Mouse (Mus musculus): ENCODE results near the gene 4930404N11Rik. TPM values are rescaled to one million over a fixed set of nuclear protein-coding genes. Genes with fewer than 3 reads are reported as not detected.
A peak's percentile ranks its signal among the peaks of the same experiment; 100 is the strongest.

Gene 4930404N11Rik
- polyA plus RNA-seq, 1 experiment from 2014 or later = 1.4 TPM

DNA sequence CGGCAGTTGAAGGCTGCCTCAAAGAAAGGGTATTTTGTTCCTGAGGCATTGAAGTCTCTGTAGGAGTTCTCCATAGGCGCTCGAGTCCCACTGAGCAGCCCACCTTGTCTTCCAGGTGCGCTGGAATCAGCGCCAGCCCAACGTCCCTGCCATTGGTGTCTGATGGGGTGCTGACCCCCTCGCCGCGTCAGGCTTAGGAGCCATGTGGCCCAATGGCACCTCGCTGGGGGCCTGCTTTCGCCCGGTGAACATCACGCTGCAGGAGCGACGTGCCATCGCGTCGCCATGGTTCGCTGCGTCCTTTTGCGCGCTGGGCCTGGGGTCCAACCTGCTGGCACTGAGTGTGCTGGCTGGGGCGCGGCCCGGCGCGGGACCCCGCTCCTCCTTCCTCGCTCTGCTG is 33.3 kb downstream of the 4930404N11Rik start:
- Histone ChIP-seq H3K4me1 (peaks cover 64% of the 10 kb centered on the region), H3K27ac (no peak overlapping the region), H3K4me3 (no peak overlapping the region)

DNA sequence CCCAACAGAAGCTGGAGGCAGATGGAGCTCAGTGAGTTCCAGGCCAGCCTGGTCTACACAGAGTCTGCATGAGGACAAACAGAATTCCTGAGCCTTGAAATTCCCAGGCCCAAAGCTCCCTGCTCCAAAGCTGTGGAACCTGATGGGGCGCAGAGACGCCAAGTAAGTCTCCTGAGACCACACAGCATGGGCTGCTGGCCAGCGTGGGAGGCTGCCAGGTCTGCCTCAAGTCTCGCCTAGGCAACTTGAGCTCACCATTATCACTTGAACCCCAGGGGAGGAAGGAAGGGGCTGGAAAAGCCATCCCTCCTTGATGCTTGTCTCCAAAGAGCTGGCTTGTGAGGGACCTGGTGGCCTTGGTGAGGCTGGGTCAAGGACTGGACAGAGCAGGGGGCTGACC is 35.6 kb downstream of the 4930404N11Rik start:
- H3K4me1 ChIP-seq = peaks cover 69% of the 10 kb centered on the region

More for the DNA sequence above, 33.3 kb downstream of the 4930404N11Rik start:
- Histone ChIP-seq H3K27me3 (replicated peaks) (peaks cover 63% of the 10 kb centered on the region), H3K4me2 (peak overlapping the region; percentile 21), H3K36me3 (peaks cover 6% of the 10 kb centered on the region), H3K9me3 (replicated peaks) (no peaks in the 10 kb centered on the region), H3K9ac (no peak overlapping the region)
- ATAC-seq = no peak
- WGBS (ENCODE audit: insufficient replicate concordance) = 29% methylated on average over 29 of the region's 29 CpGs

DNA sequence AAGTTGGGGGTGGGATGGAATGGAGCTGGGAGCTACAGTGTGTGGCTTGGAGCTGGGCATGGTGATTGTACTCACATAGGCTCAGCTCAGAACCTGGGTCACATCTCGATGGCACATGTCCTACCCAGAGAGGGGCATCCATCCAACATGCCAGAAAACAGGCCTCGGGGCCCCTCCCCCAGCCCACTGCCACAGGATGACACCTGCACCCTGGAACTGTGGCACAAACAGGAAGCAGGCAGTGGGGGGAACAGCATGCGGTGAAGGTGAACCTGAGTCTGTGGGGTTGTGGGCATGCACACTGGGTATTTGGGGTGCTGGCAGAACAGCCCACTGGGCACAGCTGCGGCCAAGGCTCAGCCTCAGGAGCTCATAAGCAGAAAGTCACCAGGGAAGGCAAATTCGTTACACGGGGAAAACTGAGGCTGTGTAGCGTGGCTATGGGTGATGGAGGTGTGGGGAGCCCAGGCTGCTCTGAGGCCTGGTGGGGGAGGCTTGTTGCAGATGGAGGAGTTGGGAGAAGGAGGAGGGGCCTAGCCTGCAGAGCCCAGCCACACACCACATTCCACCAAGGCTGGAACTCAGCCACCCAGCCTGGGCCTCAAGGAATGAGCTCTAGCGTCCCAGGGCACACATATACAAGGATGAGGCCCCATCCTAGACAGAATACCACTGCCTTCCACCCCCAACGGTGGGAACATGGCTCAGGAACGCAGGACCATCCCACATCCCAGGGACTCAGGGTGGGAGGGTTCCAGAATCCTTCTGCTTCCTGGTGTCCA is 36.2 kb downstream of the 4930404N11Rik start:
- H3K36me3 ChIP-seq = peaks cover 35% of the 10 kb centered on the region
- 68% methylated on average over 10 of the region's 10 CpGs for WGBS (ENCODE audit: insufficient replicate concordance)
- no peak overlapping the region; the same call in 1 of the 2 replicates for H3K9ac ChIP-seq
- H3K4me1 ChIP-seq = peaks cover 64% of the 10 kb centered on the region
- H3K4me2 ChIP-seq = peak overlapping the region; percentile 35
- peaks cover 37% of the 10 kb centered on the region for H3K27me3 ChIP-seq (replicated peaks)
- ATAC-seq = no peak
- H3K27ac ChIP-seq = peak overlapping the region; percentile 68
- 0 out of 2 replicates have a peak overlapping the region, but pooled peaks have one; percentile 19 for H3K4me3 ChIP-seq
- no peaks in the 10 kb centered on the region for H3K9me3 ChIP-seq (replicated peaks)

More for the DNA sequence above, 35.6 kb downstream of the 4930404N11Rik start:
- Histone ChIP-seq H3K4me2 (peak overlapping the region; percentile 2; the same call in 1 of the 2 replicates), H3K27me3 (replicated peaks) (peaks cover 43% of the 10 kb centered on the region), H3K9ac (no peak overlapping the region), H3K36me3 (peaks cover 29% of the 10 kb centered on the region), H3K4me3 (no peak overlapping the region), H3K9me3 (replicated peaks) (no peaks in the 10 kb centered on the region), H3K27ac (peak overlapping the region; percentile 68)
- ATAC-seq = no peak
- WGBS (ENCODE audit: insufficient replicate concordance) = 55% methylated on average over 4 of the region's 4 CpGs

DNA sequence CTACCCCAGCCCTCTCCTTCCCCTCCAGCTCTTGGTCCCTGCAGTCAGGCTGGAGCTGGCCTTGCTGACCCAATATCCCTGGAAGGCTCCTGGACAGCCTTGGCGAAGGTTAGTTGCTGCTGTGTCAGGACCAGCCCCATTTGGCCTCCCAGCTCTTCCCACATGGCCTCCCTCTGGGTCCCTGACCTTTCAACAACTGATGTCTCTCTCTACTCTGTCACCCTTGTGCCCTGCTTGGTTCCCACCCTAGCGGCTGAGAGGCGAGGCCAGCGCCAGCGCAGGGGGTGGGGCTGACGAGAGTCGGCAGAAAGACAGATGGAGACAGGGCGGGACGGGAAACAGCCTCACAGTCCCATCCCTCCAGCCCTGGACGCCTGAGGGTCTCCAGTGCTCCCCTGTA is 37.2 kb downstream of the 4930404N11Rik start, which contains the start of gene Tbxa2r:
Gene Tbxa2r, plus strand, starts transcription at position 346 of the 400 bp plus-strand sequence.
- Histone ChIP-seq H3K9me3 (replicated peaks) (no peaks in the 10 kb centered on the region), H3K4me3 (peak within 1 kb of the TSS; percentile 19), H3K36me3 (peaks cover 44% of the 10 kb centered on the region), H3K4me2 (peak within 1 kb of the TSS; percentile 35), H3K9ac (peak within 1 kb of the TSS; percentile 23; the same call in 1 of the 2 replicates), H3K27ac (peak within 1 kb of the TSS; percentile 68), H3K27me3 (replicated peaks) (peaks cover 28% of the 10 kb centered on the region), H3K4me1 (peaks cover 64% of the 10 kb centered on the region)
- WGBS (ENCODE audit: insufficient replicate concordance) = 11% methylated on average over 10 of the region's 10 CpGs
- peak; percentile 45 for ATAC-seq

DNA sequence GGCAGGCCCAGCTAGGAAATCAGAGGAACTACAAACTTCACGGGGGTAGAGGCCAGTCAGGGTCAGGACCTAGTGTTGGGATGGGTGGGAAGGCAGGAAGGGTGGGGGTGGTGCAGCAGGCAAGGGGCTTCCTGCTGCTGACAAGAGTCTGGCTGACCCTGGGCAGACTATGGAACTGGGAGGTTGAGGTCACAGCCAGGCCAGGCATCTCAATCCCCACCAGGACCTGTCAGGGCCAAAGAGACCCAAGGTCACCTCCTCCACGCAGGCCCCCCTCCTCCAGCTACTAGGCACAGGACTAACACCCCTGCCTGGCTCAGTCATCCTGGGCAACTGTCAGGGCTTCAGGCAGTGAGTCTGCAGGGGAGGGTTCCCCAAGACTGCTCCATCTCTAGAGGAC is 37.7 kb downstream of the 4930404N11Rik start:
- Histone ChIP-seq H3K36me3 (peaks cover 45% of the 10 kb centered on the region), H3K27me3 (replicated peaks) (peaks cover 24% of the 10 kb centered on the region), H3K4me2 (peak overlapping the region; percentile 35), H3K9me3 (replicated peaks) (no peaks in the 10 kb centered on the region), H3K4me3 (no peak overlapping the region), H3K27ac (peak overlapping the region; percentile 68), H3K4me1 (peaks cover 68% of the 10 kb centered on the region), H3K9ac (peak overlapping the region; percentile 23; the same call in 1 of the 2 replicates)
- ATAC-seq = peak; percentile 33
- WGBS (ENCODE audit: insufficient replicate concordance) = 33% methylated on average over 2 of the region's 2 CpGs

DNA sequence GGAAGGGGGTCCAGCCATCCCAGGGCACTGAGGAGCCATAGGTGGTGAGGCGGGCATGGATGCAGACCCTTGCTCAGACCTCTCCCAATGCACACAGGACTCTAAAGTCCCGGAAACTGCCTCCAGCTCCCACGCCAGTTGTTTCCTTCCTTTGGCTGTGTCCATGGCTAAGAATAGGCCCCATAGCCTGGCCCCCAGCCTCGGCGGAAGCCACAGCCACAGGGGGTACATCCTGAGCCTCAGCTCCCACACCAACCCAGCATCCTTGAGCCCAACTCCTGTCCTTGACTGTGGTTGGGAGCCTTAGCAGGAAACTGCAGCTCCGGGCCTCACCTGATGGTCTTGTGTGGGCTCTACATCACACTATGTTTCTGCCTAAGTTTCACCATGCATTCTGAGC is 38.8 kb downstream of the 4930404N11Rik start:
- Histone ChIP-seq H3K27ac (peak overlapping the region; percentile 49; the same call in 1 of the 2 replicates), H3K27me3 (replicated peaks) (peaks cover 14% of the 10 kb centered on the region; the same call in 1 of the 2 replicates), H3K9ac (no peak overlapping the region), H3K4me2 (peak overlapping the region; percentile 27), H3K36me3 (peaks cover 54% of the 10 kb centered on the region), H3K4me1 (peaks cover 71% of the 10 kb centered on the region), H3K4me3 (no peak overlapping the region), H3K9me3 (replicated peaks) (no peaks in the 10 kb centered on the region)
- WGBS (ENCODE audit: insufficient replicate concordance) = 40% methylated on average over 6 of the region's 6 CpGs
- no peak for ATAC-seq

DNA sequence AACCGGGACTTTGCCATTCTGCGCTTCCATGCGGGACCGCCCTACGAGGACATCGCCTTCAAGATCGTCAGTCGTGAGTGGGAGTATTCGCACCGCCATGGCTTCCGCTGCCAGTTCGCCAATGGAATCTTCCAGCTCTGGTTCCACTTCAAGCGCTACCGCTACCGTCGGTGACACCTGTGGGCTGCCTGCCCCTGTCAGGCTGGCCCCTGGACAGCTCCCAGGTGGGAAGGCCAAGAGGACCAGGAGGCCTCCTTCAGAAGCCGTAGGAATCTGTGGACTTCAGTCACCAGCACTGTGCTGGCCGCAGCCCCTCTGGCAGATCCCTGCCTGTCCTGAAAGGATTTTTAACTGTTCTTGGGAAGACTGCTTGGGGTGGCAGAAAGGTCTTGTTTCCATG is 39.8 kb downstream of the 4930404N11Rik start:
- Histone ChIP-seq H3K27ac (peak overlapping the region; percentile 49; the same call in 1 of the 2 replicates), H3K4me1 (peaks cover 71% of the 10 kb centered on the region), H3K4me3 (no peak overlapping the region), H3K27me3 (replicated peaks) (0 out of 2 replicates have a peak, but pooled peaks cover 7% of the 10 kb centered on the region), H3K9me3 (replicated peaks) (no peaks in the 10 kb centered on the region), H3K9ac (no peak overlapping the region), H3K36me3 (peaks cover 54% of the 10 kb centered on the region), H3K4me2 (no peak overlapping the region)
- ATAC-seq = no peak
- WGBS (ENCODE audit: insufficient replicate concordance) = 90% methylated on average over 18 of the region's 18 CpGs

DNA sequence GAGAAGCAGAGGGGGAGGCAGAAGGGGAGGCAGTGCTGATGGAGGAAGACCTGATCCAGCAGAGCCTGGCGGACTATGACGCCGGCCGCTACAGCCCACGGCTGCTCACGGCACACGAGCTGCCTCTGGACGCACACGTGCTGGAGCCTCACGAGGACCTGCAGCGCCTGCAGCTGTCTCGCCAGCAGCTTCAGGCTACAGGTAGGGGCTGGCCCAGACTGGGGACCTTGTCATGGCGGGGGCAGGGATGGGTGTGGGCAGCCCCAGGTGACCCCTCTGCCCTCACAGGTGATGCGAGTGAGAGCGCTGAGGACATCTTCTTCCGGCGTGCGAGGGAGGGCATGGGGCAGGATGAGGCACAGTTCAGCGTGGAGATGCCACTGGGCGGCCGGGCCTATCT is 40.4 kb downstream of the 4930404N11Rik start:
- no peak overlapping the region for H3K27ac ChIP-seq
- no peak for ATAC-seq
- 0 out of 2 replicates have a peak, but pooled peaks cover 7% of the 10 kb centered on the region for H3K27me3 ChIP-seq (replicated peaks)
- H3K4me1 ChIP-seq = peaks cover 65% of the 10 kb centered on the region
- peaks cover 54% of the 10 kb centered on the region for H3K36me3 ChIP-seq
- H3K9me3 ChIP-seq (replicated peaks) = no peaks in the 10 kb centered on the region
- no peak overlapping the region for H3K9ac ChIP-seq
- 94% methylated on average over 21 of the region's 21 CpGs for WGBS (ENCODE audit: insufficient replicate concordance)
- no peak overlapping the region for H3K4me3 ChIP-seq
- no peak overlapping the region for H3K4me2 ChIP-seq

DNA sequence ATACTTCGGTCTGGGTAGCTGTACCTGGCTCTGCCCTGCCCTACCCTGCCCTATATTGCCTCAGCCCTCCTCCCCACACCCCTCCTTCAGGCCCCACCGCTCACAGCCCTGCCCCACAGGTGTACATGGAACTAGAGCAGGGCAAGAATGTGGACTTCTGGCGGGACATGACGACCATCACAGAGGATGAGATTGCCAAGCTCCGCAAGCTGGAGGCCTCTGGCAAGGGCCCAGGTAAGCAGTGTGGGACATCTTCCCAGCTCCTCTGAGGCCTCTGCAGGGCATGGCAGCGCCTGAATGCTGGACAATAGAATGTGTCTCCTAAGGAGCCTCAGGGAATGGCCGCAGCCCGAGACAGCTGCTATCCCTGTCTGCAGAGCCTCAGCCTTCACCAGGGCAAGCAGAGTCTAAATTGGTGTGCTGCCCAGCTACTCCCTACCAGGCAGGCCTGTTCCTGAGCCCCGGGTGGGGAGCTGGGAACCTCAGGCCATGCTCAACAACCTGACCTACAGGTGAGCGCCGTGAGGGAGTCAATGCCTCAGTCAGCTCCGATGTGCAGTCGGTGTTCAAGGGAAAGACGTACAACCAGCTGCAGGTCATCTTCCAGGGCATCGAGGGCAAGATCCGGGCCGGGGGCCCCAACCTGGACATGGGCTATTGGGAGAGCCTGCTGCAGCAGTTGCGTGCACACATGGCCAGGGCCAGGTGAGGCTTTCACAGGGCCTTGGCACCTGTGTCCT is 41.7 kb downstream of the 4930404N11Rik start:
- 91% methylated on average over 18 of the region's 18 CpGs for WGBS (ENCODE audit: insufficient replicate concordance)
- Histone ChIP-seq H3K4me2 (no peak overlapping the region), H3K4me1 (peaks cover 64% of the 10 kb centered on the region), H3K27me3 (replicated peaks) (no peaks in the 10 kb centered on the region), H3K9me3 (replicated peaks) (no peaks in the 10 kb centered on the region), H3K27ac (no peak overlapping the region), H3K36me3 (peaks cover 55% of the 10 kb centered on the region), H3K9ac (no peak overlapping the region), H3K4me3 (no peak overlapping the region)
- ATAC-seq = no peak

DNA sequence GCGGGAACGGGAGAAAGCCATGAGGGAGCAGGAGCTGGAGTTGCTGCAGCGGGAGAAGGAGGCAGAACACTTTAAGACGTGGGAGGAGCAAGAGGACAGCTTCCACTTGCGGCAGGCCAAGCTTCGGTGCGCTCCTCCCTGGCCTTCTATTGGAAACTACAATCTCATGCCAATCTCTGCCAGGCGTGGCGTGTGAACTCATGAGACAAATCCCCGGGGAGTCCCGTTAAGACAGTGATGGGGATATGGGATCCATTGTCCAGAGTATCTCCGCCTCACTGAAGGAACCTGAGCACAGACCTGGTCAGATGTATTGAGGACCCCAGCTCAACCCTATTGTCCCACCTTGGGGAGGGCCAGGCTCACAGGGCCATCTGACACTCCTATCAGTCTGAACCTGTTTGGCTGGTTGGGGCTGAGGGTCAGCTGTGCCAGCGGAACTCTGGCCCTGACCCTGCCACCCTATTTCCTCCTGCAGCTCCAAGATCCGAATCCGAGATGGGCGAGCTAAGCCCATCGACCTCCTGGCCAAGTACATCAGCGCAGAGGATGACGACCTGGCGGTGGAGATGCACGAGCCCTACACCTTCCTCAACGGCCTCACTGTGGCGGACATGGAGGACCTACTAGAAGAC is 42.4 kb downstream of the 4930404N11Rik start:
- Histone ChIP-seq H3K4me2 (peak overlapping the region; percentile 80; the same call in 1 of the 2 replicates), H3K27me3 (replicated peaks) (no peaks in the 10 kb centered on the region), H3K4me3 (0 out of 2 replicates have a peak overlapping the region, but pooled peaks have one; percentile 96), H3K27ac (no peak overlapping the region), H3K9me3 (replicated peaks) (no peaks in the 10 kb centered on the region), H3K4me1 (peaks cover 64% of the 10 kb centered on the region), H3K9ac (no peak overlapping the region), H3K36me3 (peaks cover 62% of the 10 kb centered on the region)
- no peak for ATAC-seq
- WGBS (ENCODE audit: insufficient replicate concordance) = 93% methylated on average over 23 of the region's 23 CpGs

DNA sequence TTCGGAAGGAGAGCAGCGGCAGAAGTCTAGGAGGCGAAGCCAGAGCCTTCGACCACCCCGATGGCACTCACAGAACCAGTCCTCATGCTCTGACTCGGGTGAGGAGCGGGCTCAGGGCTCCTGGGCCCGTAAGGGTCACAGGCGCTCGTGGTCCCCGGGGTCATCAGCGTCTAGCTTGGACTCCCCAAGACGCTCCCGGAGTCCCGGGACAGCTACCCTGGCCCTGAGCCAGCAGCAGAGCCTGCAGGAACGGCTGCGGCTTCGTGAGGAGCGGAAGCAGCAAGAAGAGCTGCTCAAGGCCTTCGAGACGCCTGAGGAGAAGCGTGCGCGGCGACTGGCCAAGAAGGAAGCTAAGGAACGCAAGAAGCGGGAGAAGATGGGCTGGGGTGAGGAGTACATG is 43.2 kb downstream of the 4930404N11Rik start:
- peak overlapping the region; percentile 80 for H3K4me2 ChIP-seq
- H3K9ac ChIP-seq = peak overlapping the region; percentile 93
- no peaks in the 10 kb centered on the region for H3K27me3 ChIP-seq (replicated peaks)
- H3K27ac ChIP-seq = 0 out of 2 replicates have a peak overlapping the region, but pooled peaks have one; percentile 88
- no peaks in the 10 kb centered on the region for H3K9me3 ChIP-seq (replicated peaks)
- peaks cover 64% of the 10 kb centered on the region for H3K4me1 ChIP-seq
- H3K36me3 ChIP-seq = peaks cover 70% of the 10 kb centered on the region
- WGBS (ENCODE audit: insufficient replicate concordance) = 93% methylated on average over 27 of the region's 27 CpGs
- peak overlapping the region; percentile 96 for H3K4me3 ChIP-seq
- ATAC-seq = no peak
